Mouse (Mus musculus): ENCODE data around the gene Gm21974.

- TF ChIP-seq POLR2A (IDR thresholded peaks at IDR 0.05; ENCODE audit: low read depth, low read length), result no peak
- TF ChIP-seq POLR2AphosphoS2 (IDR thresholded peaks at IDR 0.05; ENCODE audit: low read depth, low read length), result no peak
- no peak for TF ChIP-seq EP300 (IDR thresholded peaks at IDR 0.05; ENCODE audit: low read length)
These were observed 54.4 kb downstream of the Gm21974 start for GRCm38 (mm10) chr7:127840886-127841285.
